Mouse (Mus musculus): ENCODE measurements around the gene Sh3pxd2b. TPM values are rescaled to one million over a fixed set of nuclear protein-coding genes. Genes with fewer than 3 reads are reported as not detected.

Gene Sh3pxd2b
- polyA plus RNA-seq, 1 experiment from 2014 or later, result 15.3 TPM

DNA sequence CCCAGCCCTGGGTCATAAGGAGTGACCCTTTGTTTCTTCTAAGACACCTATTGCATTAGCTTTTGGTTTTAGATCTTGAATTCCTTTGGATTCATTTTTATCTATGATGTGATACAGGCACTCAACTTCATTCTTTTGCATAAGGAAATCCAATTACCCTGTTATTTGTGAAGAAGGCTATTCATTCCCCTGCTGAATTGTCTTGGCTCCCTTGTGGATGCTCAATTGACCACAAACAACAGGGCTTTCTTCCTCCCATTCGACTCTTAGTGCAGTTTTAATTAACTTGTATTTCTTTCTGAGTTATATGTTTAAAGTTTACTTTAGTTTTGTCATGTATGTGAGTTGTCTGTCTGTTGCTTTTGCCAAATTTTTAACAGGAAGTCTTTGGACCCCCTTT is 96.6 kb downstream of the Sh3pxd2b start:
- no peak for ATAC-seq (replicated peaks; ENCODE audit: insufficient number of reproducible peaks, low FRiP score, low TSS enrichment)
- H3K27ac ChIP-seq (ENCODE audit: low read depth, low read length), result no peak overlapping the region
- no peak overlapping the region for H3K4me3 ChIP-seq (ENCODE audit: low read depth, low read length)
- WGBS (ENCODE audit: insufficient replicate concordance), result 47% methylated on average over 1 of the region's 1 CpGs
- no peaks in the 10 kb centered on the region for H3K36me3 ChIP-seq (ENCODE audit: control insufficient read depth, insufficient read depth, low read length)
- H3K27me3 ChIP-seq (ENCODE audit: control insufficient read depth, insufficient read depth, low read length), result no peaks in the 10 kb centered on the region
- H3K4me2 ChIP-seq, result no peak overlapping the region
- no peaks in the 10 kb centered on the region for H3K9me3 ChIP-seq (replicated peaks; ENCODE audit: control insufficient read depth, low read length)
- H3K9ac ChIP-seq (ENCODE audit: low read depth, low read length), result no peak overlapping the region
- H3K4me1 ChIP-seq (ENCODE audit: control insufficient read depth, insufficient read depth, low read length), result no peaks in the 10 kb centered on the region

DNA sequence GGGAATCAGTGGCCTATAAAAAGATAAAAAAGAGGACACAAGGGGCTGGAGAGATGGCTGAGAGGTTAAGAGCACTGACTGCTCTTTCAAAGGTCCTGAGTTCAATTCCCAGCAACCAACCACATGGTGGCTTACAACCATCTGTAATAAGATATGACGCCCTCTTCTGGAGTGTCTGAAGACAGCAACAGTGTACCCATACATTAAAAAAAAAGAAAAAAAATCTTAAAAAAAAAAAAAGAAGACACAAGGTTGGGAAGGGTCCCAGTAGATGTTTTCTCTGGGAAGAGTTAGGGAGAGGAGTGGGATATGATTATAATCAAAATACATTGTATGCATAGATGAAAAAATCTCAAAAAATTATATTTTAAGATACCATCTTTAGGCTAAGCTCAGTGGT is 97.5 kb downstream of the Sh3pxd2b start:
- H3K4me3 ChIP-seq (ENCODE audit: low read depth, low read length), result no peak overlapping the region
- H3K36me3 ChIP-seq (ENCODE audit: control insufficient read depth, insufficient read depth, low read length), result no peaks in the 10 kb centered on the region
- H3K4me2 ChIP-seq, result no peak overlapping the region
- no peaks in the 10 kb centered on the region for H3K4me1 ChIP-seq (ENCODE audit: control insufficient read depth, insufficient read depth, low read length)
- WGBS (ENCODE audit: insufficient replicate concordance), result 59% methylated on average over 1 of the region's 1 CpGs
- no peak overlapping the region for H3K9ac ChIP-seq (ENCODE audit: low read depth, low read length)
- no peak overlapping the region for H3K27ac ChIP-seq (ENCODE audit: low read depth, low read length)
- H3K27me3 ChIP-seq (ENCODE audit: control insufficient read depth, insufficient read depth, low read length), result no peaks in the 10 kb centered on the region
- H3K9me3 ChIP-seq (replicated peaks; ENCODE audit: control insufficient read depth, low read length), result no peaks in the 10 kb centered on the region
- no peak for ATAC-seq (replicated peaks; ENCODE audit: insufficient number of reproducible peaks, low FRiP score, low TSS enrichment)

DNA sequence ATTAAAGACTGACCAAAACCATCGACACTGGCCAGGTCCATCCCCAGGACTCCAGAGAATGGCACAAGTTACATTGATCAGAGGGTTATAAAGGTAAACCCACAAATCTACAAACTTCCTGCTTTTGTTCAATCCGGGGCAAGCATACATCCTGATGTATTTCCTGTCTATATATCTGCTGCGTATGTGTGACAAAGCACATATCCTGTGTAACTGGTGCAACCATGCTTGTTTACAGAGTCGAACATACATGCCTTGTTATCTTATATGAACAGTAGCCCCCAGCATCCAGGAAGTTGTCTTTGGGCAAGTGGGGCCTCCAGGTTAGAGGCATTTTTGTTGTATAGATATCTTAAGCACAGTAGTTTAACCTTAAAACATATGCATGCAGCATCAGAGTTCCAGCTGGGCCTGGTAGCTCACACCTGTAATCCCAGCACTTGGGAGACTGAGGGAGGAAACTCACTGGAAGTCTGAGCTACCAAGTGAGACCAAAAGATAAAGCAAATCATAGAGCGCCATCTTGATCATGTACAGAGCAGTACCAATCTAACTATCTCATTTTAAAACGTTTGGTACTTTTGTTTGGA is 98.1 kb downstream of the Sh3pxd2b start:
- H3K36me3 ChIP-seq (ENCODE audit: control insufficient read depth, insufficient read depth, low read length), result no peaks in the 10 kb centered on the region
- H3K9ac ChIP-seq (ENCODE audit: low read depth, low read length), result no peak overlapping the region
- H3K27ac ChIP-seq (ENCODE audit: low read depth, low read length), result no peak overlapping the region
- no peaks in the 10 kb centered on the region for H3K9me3 ChIP-seq (replicated peaks; ENCODE audit: control insufficient read depth, low read length)
- H3K4me2 ChIP-seq, result no peak overlapping the region
- no peak overlapping the region for H3K4me3 ChIP-seq (ENCODE audit: low read depth, low read length)
- ATAC-seq (replicated peaks; ENCODE audit: insufficient number of reproducible peaks, low FRiP score, low TSS enrichment), result no peak
- no peaks in the 10 kb centered on the region for H3K27me3 ChIP-seq (ENCODE audit: control insufficient read depth, insufficient read depth, low read length)
- no peaks in the 10 kb centered on the region for H3K4me1 ChIP-seq (ENCODE audit: control insufficient read depth, insufficient read depth, low read length)
- WGBS (ENCODE audit: insufficient replicate concordance), result 59% methylated on average over 6 of the region's 6 CpGs

DNA sequence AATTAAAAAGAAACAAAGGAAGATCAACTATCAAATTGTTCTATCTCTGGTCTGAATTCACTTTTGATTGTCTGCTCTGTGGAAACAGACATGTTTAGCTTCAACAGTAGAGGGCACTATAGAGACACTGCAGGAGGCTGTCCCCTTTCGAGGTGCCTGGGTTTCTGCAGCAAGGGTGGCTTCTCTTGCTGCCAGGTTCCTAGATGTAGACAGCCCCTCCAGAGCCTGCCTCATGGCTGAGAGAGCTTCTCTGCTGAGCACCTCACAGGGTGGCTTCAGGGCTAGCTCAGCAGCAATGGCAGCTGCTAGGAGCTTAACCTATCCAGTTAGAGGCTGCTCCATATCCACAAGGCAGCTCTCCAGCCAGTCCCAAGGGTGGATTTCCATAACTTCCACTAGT is 102.6 kb downstream of the Sh3pxd2b start:
- H3K9me3 ChIP-seq (replicated peaks; ENCODE audit: control insufficient read depth, low read length), result no peaks in the 10 kb centered on the region
- ATAC-seq (replicated peaks; ENCODE audit: insufficient number of reproducible peaks, low FRiP score, low TSS enrichment), result no peak
- no peaks in the 10 kb centered on the region for H3K36me3 ChIP-seq (ENCODE audit: control insufficient read depth, insufficient read depth, low read length)
- 0% methylated on average over 1 of the region's 1 CpGs for WGBS (ENCODE audit: insufficient replicate concordance)
- no peaks in the 10 kb centered on the region for H3K27me3 ChIP-seq (ENCODE audit: control insufficient read depth, insufficient read depth, low read length)
- no peak overlapping the region for H3K27ac ChIP-seq (ENCODE audit: low read depth, low read length)
- no peak overlapping the region for H3K4me3 ChIP-seq (ENCODE audit: low read depth, low read length)
- no peaks in the 10 kb centered on the region; the same call in 1 of the 2 replicates for H3K4me1 ChIP-seq (ENCODE audit: control insufficient read depth, insufficient read depth, low read length)
- no peak overlapping the region for H3K9ac ChIP-seq (ENCODE audit: low read depth, low read length)
- H3K4me2 ChIP-seq, result no peak overlapping the region

DNA sequence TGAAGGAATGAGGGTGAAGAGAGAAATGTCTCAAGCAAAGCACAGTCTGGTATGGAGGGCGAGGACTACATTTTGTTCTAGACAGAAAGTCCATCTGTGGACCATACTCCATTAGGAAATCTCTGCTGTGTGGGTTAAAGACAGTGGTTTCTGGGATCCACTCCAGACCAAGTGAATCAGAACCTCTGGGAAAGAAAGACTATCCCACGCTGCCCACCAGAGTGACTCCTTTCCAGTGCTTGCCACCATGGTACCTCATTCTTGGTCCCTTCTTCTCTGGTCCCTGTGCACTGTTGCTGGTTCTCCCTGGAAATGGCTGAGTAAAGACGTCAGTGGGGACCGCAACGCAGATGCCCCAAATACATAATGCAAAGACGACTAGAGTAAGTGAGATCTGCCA is 103.7 kb downstream of the Sh3pxd2b start:
- Histone ChIP-seq H3K4me1 (ENCODE audit: control insufficient read depth, insufficient read depth, low read length) (peaks cover under 1% of the 10 kb centered on the region; the same call in 1 of the 2 replicates), H3K36me3 (ENCODE audit: control insufficient read depth, insufficient read depth, low read length) (no peaks in the 10 kb centered on the region), H3K27me3 (ENCODE audit: control insufficient read depth, insufficient read depth, low read length) (no peaks in the 10 kb centered on the region), H3K9ac (ENCODE audit: low read depth, low read length) (no peak overlapping the region), H3K4me2 (no peak overlapping the region), H3K9me3 (replicated peaks; ENCODE audit: control insufficient read depth, low read length) (no peaks in the 10 kb centered on the region), H3K27ac (ENCODE audit: low read depth, low read length) (no peak overlapping the region), H3K4me3 (ENCODE audit: low read depth, low read length) (no peak overlapping the region)
- WGBS (ENCODE audit: insufficient replicate concordance), result 82% methylated on average over 6 of the region's 6 CpGs
- ATAC-seq (replicated peaks; ENCODE audit: insufficient number of reproducible peaks, low FRiP score, low TSS enrichment), result no peak

DNA sequence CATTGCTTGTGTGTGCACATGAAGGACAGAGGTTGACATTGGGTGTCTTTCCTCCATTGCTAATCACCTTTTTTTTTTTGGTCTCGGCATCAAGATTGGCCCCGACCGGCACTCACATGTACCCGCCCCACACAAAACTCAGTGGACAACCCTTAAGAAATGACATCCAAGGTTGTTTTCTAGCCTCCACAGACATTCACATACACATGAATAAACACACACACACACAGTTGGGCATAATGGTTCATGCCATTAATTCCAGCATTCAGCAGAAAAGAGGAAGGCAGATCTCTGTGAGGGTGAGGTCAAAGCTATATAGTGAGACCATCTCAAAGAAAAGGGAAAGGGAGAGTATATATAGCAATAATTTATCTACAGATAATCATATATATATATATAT is 105.1 kb downstream of the Sh3pxd2b start:
- Histone ChIP-seq H3K36me3 (ENCODE audit: control insufficient read depth, insufficient read depth, low read length) (no peaks in the 10 kb centered on the region), H3K27me3 (ENCODE audit: control insufficient read depth, insufficient read depth, low read length) (no peaks in the 10 kb centered on the region), H3K9ac (ENCODE audit: low read depth, low read length) (no peak overlapping the region), H3K27ac (ENCODE audit: low read depth, low read length) (no peak overlapping the region), H3K4me3 (ENCODE audit: low read depth, low read length) (no peak overlapping the region), H3K4me2 (no peak overlapping the region), H3K9me3 (replicated peaks; ENCODE audit: control insufficient read depth, low read length) (no peaks in the 10 kb centered on the region), H3K4me1 (ENCODE audit: control insufficient read depth, insufficient read depth, low read length) (peaks cover 3% of the 10 kb centered on the region; the same call in 1 of the 2 replicates)
- ATAC-seq (replicated peaks; ENCODE audit: insufficient number of reproducible peaks, low FRiP score, low TSS enrichment), result no peak
- WGBS (ENCODE audit: insufficient replicate concordance), result 83% methylated on average over 4 of the region's 4 CpGs

DNA sequence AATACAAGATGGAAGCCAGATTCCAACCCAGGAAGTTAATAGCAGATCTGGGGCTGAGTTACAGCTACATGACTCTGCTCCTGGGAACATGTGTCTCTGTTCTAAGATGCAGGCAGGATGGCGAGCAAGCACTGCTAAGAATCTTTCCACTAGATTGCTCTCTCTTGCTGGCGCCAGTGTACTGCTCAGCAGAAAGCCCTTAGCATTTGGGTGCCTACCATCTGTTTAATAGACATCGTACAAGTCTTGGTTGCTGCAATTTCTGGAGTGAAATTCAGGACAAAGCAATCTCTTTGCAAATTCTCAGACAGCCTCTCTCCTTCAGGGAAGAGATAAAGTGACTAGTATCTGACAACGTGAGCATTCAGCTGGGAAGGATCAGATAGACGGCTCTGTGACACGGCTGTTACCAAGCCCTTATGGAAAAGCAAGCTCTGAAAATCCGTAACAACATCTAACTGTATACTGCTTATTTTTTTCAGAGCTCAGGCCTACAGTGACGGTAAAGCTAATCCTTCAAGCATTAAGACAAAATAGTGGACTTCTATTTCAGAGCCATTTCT is 105.8 kb downstream of the Sh3pxd2b start:
- H3K4me2 ChIP-seq, result 0 out of 2 replicates have a peak overlapping the region, but pooled peaks have one; percentile 9
- no peak for ATAC-seq (replicated peaks; ENCODE audit: insufficient number of reproducible peaks, low FRiP score, low TSS enrichment)
- H3K4me3 ChIP-seq (ENCODE audit: low read depth, low read length), result no peak overlapping the region
- no peaks in the 10 kb centered on the region for H3K9me3 ChIP-seq (replicated peaks; ENCODE audit: control insufficient read depth, low read length)
- H3K36me3 ChIP-seq (ENCODE audit: control insufficient read depth, insufficient read depth, low read length), result no peaks in the 10 kb centered on the region
- peaks cover 3% of the 10 kb centered on the region; the same call in 1 of the 2 replicates for H3K4me1 ChIP-seq (ENCODE audit: control insufficient read depth, insufficient read depth, low read length)
- no peak overlapping the region for H3K9ac ChIP-seq (ENCODE audit: low read depth, low read length)
- no peaks in the 10 kb centered on the region for H3K27me3 ChIP-seq (ENCODE audit: control insufficient read depth, insufficient read depth, low read length)
- no peak overlapping the region for H3K27ac ChIP-seq (ENCODE audit: low read depth, low read length)
- 43% methylated on average over 8 of the region's 8 CpGs for WGBS (ENCODE audit: insufficient replicate concordance)

DNA sequence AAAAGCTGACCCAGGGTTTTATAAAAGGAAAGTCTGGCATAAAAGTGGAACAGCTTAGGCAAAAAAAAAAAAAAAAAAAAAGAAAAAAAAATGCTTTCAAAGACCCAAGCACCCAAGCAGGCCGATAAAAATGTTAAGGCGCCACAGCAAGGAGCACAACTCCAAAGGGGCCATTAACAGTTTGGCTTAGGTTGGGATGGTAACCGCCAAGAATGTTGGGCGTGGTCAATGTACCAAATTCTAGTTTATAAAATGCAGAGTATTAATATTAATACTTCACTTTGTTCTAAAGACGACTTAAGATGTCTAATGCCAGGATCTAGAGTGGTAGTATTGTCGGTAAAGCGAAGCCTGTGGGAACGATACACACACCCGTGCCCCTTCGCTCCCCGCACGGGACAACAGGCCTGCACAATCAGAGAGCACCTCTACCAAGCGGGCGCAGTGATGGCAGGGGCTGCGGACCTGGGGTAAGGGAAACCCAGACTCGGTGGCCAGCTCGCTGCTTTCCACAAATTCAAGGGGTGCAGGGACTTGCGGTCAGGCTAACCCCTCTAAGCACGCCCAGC is 106.7 kb downstream of the Sh3pxd2b start:
- peak overlapping the region; percentile 90 for H3K4me3 ChIP-seq (ENCODE audit: low read depth, low read length)
- H3K27me3 ChIP-seq (ENCODE audit: control insufficient read depth, insufficient read depth, low read length), result no peaks in the 10 kb centered on the region
- peaks cover 3% of the 10 kb centered on the region; the same call in 1 of the 2 replicates for H3K4me1 ChIP-seq (ENCODE audit: control insufficient read depth, insufficient read depth, low read length)
- 2% methylated on average over 19 of the region's 19 CpGs for WGBS (ENCODE audit: insufficient replicate concordance)
- no peak for ATAC-seq (replicated peaks; ENCODE audit: insufficient number of reproducible peaks, low FRiP score, low TSS enrichment)
- H3K36me3 ChIP-seq (ENCODE audit: control insufficient read depth, insufficient read depth, low read length), result no peaks in the 10 kb centered on the region
- H3K27ac ChIP-seq (ENCODE audit: low read depth, low read length), result peak overlapping the region; percentile 96
- H3K9ac ChIP-seq (ENCODE audit: low read depth, low read length), result peak overlapping the region; percentile 95
- peak overlapping the region; percentile 98 for H3K4me2 ChIP-seq
- H3K9me3 ChIP-seq (replicated peaks; ENCODE audit: control insufficient read depth, low read length), result no peaks in the 10 kb centered on the region
